Mouse (Mus musculus) ES-Bruce4 (cell line): ENCODE measurements around the gene Mettl6.

Source experiments
- EP300 ChIP-seq: IDR thresholded peaks from 2 replicates; pipeline ENCODE4 v1.6.1; 2011; ENCODE audit warnings: low read depth, low read length; ENCODE audit not compliant: insufficient read depth
- POLR2A ChIP-seq: IDR thresholded peaks from one replicate; pipeline ENCODE4 v1.8.1; 2011; ENCODE audit warnings: low read length; ENCODE audit not compliant: insufficient read depth

GRCm38 (mm10) chr14:31448994-31449393 lies 45.8 kb downstream of the Mettl6 start:
- TF ChIP-seq EP300 (no peak), POLR2A (no peak)
